Mouse (Mus musculus): Measurements from ENCODE around the gene Zfp319.

Gene Zfp319

DNA sequence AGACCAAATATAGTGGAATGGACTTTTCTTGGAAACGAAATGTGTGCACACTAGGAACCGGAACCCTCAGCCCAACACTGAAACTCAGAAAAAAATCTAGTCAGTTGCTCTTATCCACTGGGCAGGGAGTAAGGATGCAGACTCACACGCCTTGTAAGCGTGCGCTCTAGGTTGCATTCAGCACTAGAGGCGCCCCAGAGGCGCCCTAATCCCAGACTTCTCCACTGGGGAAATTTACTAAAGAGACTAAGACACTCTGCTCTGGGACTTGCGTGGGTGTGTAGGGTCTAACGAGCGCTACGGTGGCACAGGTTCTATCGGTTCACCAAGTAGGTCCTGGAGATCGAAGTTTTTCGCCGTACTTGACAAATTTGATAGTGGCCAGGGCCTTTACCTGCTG, 19.7 kb upstream of the Zfp319 start:
- DNase-seq (ENCODE audit: low spot score in 2 of 2): no peak

DNA sequence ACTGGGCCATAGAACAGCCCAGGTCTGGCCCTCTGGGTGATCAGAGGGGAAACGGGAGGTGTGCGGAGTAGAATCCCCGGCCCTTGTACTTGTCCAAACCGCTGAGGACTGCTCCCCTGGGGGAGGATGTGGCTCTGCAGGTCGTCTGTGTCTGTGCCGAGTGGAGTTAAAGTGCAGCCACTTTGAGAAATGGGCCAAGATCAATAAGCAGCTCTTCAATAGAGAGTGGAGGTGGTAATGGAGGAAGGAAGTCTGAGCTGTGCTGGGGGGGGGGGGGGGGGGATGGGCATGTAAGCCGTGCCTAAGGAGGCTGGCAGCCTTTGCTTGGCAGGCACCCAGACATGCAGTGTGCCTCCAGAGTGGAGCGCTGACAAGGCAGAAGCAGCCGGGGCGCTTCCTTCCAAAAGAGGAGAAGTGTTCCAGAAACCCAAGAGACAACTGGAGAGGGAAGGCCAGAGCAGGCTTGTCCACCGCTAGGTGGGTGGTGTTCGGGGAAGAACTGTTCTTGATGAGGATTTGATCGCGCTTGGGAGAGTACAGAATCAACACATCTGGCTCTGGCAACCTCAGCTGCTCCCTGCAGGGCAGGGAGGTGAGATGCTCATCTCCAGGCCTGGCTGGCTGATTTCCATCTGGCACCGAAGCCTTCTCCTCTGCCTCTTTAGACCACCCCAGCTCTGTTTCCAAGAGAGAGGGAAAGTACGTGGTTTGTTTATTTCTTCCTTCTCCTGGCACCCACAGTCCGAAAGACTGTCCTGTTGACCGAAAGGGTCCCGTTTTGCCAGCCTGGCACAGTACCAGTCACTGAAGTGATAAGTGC, 17.3 kb upstream of the Zfp319 start:
- DNase-seq (ENCODE audit: low spot score in 2 of 2): no peak

DNA sequence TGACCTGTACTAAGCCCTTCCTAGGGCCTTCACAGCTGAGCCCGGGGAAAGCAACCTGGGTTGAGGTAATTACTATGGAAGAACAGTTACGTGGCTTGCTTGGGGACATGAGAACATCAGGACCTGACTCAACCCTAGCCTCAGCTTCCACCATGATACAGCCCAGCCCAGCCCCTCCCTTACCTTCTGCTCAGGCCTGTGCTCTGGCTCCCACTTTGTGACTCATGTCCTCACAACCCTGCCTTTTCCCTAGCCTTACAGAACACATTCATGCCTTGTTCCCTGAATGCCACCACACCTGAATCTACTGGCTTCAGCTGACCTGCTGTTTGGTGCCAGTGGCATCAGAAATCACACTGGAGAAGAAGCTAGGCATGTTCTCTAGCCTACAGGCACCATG, 16.6 kb upstream of the Zfp319 start:
- no peak for DNase-seq (ENCODE audit: low spot score in 2 of 2)

DNA sequence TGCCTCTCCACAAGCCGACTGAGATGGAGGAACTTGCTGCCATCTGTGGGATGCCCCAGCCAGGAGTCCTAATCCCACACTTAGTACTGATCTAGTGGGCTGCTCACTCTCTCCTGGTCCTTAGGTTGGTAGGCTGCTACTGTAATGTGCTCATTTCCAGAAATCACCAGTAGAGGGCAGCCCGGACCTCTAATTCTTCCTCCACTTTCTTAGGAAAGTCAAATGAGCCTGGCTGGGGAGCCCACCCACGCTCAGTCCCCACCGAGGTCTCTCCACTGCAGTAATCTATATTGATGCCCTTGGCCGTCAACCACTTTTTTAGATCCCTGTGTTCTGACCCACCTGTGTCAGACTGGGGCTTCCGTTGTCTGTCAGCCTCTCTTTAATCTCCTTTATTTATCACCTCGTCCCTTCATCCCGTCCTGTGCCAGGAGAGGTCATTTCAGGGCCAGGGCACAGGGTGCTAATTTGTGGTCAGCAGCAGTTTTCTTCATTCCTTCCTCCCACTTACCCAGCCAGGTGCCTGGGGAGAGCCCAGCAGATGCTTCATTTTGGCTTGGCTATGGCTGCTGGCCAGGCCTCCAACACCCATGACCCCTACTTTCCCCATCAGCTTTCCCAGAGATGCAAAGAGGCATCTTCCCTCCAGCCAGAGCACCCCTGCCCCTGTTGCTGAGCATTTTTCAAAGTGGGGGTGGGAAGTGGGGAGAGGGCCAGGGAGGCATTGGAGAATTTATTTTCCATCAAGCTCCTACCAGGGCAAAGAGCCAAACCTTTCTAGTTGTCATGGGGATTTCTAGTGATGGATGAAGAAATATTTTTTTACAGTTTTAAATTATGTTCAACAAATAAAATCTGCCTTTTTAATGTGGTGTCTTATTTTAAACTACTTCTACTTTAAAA, 15.1 kb upstream of the Zfp319 start:
- peak in 1 of 2 experiments; percentile 45 for DNase-seq (ENCODE audit: low spot score in 2 of 2)

DNA sequence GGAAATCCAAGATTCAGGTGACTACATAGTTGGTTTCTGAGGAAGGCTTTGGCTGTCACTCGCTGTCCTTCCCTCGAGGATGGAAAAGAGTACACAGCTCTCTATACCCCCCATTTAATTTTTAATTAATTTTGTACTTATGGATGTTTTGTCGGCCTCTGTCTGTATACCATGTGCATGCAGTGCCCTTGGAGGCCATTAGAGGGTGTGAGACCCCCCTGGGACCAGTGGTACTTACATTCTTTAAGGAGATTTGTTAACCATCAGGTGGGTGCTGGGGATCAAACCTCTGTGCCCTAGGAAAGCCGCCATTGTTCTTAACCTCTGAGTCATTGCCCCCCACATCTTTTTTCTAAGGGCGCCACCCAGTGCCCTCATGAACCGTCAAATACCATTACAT, 12.9 kb upstream of the Zfp319 start:
- DNase-seq (ENCODE audit: low spot score in 2 of 2): no peak

DNA sequence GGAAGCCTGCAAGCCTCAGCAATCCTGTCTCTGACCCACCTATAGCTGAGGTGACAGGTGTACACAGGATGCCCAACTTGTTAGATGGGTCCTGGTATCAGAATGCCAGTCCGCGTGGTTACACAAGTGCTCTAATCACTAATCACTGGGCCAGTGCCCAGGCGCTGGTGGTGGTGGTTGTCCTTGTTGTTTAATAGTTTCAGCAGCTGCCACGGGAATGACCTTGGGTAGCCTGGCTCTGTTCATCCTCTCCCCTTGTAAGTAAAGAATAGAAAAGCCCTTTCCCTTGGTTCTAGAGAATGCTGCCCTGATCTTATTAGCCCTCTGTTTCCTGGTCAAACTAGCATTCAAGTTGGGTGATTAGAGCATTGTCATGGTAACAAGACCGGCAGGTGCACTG, 10.0 kb upstream of the Zfp319 start:
- peak in 1 of 2 experiments; percentile 42 for DNase-seq (ENCODE audit: low spot score in 2 of 2)

DNA sequence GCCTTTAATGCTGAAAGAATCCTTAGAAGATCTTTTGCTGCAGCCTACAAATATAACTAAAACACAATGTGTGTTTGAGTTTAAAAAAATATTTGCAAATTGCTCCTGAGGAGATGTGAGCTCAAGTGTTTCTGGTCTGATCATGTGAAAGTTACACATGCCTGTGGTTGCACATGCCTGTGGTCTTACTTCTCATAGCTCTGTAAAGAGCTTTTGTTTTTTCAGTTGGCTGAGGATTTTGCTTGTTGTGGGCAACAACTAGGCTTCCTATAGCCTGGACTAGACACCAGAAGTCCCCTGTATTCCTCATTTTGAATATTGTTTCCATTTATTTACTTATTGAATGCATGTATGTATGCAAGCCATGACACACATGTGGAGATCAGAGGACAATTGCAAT, 4.6 kb upstream of the Zfp319 start:
- no peak for DNase-seq (ENCODE audit: low spot score in 2 of 2)

DNA sequence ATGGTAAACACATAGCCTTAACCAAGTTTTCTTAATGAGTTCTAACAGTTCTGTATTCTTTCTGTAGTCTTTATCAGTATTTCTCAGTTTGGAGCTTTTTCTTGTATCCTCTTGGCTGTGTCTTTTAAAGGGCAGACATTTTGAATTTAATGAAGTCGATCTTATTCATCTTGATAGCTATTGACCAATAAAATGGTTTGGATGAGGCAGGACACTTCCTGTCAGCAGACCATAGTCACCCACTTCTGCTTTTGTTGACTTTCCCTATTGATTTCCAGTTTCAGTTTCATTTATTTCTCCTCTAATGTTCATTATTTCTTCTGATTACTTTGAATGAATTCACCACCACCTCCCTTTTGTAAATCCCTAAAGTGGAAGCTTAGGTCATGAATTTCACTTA, 4.0 kb upstream of the Zfp319 start:
- DNase-seq (ENCODE audit: low spot score in 2 of 2): no peak

DNA sequence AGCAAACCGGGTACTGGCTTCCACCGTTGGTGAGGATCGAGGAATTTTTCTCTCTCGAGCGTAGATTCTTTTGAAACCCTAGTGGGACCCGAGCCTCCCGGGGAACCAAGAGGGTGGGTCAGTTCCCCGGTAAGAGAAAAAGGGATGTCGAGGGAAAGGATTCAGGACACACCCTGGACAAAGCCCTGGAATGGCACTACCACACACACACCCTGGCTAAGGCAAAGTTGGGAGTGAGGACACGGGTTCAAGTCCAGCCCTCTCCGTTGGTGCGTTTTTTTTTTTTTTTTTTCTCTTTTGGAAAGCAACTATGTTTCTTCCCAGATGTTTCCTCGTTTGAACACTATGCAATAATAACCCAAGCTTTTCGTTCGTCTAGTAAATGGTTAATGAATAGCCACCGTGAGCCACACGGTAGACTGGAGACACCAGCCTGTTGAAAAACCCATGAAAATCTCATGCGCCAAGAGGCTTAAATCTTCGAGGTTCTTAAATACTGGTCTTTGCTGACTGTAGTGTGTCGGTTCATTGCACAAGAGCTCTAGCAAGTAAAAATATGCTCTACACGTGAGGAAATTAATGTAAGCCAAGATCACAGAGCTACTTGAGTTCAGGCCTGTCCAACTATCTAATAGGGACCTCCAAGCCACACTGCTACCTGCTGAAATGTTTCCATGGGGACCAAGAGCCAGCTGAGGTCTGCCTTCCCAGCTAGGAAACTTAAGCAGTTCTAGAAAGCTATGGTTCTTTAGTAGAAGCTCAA, 868 bp upstream of the Zfp319 start:
- DNase-seq (ENCODE audit: low spot score in 2 of 2): no peak

DNA sequence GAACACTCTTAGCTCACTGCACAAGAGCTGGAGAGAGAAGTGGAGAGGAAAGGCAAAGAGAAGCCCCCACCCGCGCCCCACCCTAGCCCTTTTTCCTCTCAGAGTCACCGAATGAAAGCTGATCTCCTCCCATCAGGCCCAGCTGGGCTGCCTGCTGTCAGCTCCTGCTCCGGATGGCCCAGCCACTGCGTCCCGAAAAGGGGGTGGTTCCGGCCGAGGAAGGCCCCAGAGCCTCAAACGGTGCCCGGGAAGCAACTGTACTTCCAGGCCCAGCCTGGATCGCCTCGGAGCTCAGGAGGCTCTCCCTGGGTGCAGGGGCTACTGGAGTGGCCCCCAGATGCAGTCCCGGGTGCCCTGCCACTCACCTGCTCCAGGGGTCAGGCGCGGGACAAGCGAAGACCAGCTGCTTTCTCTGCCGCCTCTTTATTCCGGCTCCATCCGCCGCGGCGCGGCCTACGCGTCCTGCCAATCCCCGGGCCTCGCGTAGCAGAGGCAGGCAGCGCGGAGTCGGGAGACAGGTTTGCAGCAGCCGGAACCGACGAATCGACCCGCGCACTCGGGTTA, 512 bp downstream of the Zfp319 start:
- DNase-seq (ENCODE audit: low spot score in 2 of 2): peak in 1 of 2 experiments; percentile 46

DNA sequence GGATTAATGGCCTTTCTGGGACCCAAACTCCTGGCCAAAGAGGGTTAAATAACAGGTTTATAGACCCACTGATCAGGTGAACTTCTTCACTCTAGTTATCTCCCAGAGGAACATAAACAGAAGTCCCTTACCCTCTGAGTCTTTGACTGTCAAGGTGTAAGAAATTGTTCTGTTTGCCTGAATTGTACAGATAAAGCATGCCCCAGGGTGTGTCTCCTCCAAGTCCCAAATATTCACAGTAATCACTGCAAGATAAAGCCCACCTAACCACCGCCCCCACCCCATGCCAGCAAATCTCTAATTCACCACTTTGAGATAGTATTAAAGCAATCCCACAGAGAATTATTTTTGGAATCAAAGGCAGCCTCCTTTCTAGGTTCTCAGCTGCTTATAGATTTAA, 1.4 kb downstream of the Zfp319 start:
- DNase-seq (ENCODE audit: low spot score in 2 of 2): no peak

DNA sequence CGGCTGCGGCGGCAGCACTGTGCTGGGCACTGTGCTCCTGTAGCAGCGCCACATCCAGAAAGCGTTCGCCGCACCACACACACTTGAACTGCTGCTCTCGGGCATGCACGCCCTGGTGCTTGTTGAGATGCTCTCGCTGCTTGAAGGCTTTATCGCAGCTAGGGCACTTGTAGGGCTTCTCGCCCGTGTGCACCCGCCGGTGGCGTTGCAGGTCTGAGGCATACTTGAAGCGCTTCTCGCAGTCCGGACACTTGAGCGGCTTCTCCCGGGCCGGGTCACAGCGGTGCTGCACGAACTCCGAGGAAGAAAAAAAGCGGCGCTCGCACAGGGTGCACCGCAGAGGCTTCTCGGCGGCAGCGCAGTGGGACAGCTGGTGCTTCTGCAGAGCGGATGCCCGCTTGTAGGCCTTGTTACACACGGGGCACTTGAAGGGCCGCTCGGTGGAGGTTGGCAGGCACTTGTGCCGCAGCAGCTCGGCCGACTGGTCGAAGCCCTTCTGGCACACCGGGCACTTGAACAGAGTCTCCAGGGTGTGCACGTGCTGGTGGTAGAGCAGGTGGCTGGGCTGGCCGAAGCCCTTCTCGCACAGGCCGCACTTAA, 3.8 kb downstream of the Zfp319 start:
- no peak for DNase-seq (ENCODE audit: low spot score in 2 of 2)

DNA sequence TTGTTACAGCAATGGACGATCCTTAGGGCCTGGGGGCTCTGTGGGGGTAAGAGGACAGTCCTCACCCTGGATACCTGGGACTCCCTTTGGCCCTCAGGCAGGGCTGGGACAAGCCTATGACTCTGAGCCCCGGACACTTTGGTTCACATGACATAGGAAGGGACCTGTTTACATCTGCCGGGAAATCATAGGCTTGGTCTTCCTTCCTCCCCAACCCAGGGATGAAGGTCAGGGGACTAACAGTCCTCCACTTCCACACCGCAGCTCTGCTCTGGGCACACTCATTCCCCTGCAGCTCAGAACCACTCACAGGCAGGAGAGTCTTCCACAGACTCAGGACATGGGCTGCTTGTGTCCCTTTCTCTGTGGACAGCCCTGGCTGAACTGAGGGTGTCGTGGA, 4.9 kb downstream of the Zfp319 start:
- no peak for DNase-seq (ENCODE audit: low spot score in 2 of 2)

DNA sequence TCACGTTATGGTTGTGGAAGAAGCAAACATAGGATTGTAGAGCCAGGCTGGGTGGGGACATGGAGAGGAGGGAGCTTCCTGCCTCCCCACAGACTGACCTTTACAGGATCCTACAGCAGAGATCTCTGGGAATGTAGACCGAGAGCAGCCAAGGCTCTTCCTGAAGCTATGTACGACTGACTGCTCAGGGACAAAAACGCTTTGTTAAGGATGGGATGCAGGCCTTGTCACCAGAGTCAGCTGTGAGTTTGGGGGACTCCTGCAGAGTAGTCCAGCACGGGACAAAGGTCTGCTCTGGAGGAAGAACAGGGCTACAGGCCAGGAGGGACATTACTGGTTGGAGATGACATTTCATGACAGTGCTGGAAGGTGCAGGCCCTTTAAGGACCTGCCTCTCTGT, 7.1 kb downstream of the Zfp319 start:
- no peak for DNase-seq (ENCODE audit: low spot score in 2 of 2)

DNA sequence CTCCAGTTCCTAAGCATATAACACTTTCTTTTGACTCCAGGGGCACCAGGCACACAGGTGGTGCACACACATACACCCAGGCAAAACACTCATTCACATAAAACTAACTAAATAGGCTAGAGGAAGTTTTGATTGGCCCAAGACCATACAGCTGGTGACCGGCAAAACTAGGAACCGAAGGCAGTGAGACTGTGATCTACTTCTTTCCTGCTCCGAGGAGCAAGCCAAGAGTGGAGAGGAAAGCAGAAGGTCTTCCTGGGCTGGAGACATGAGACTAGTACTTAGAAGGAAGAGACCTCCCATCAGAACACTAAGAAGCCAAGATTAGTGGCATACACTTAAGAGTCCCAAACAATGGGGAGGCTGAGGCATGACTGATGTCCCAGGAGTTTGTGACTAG, 8.5 kb downstream of the Zfp319 start:
- DNase-seq (ENCODE audit: low spot score in 2 of 2): no peak

DNA sequence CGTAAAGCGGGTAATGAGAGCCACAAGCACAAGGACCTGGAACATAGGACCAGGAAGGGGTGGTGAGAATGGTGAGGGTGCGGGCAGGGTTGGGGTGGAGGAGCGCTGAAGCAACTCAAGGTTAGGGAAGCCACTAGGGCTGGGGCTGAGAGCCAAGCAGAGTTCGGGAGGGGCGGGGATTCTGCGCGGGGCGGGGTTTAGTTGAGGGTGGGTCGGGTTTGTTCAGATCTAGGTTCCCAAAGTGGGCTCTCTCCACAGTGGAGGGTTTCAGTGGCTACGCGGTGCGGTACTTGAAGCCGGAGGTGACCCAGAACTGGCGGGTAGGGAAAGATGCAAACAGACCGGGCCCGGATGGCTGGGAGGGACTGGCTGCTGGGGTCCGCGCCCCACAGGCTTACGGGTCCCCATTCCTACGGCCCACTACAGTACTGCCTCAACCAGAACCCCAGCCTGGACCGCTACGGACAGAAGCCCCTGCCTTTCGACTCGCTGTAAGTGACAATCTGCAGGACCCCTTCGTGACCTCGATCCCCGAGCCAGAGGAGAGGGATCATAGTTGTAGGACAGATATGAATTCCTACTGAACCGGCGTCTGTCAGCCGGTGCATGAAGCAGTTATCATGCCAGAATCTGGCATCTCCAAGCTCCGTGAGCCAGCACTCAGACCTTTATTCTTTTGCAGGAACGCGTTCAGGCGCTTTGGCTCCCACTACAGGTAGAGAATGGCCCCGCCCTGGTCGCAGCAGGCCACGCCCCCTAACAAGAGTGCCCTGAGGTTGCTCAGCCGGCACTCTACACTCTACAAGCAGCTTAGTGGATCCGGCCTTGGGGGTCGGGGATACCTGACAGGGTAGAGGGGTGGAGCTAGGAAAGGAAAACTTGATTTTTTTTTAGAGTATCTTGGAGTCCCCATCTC, 11.3 kb downstream of the Zfp319 start:
- peak; percentile 56 to 77 for DNase-seq (ENCODE audit: low spot score in 2 of 2)

DNA sequence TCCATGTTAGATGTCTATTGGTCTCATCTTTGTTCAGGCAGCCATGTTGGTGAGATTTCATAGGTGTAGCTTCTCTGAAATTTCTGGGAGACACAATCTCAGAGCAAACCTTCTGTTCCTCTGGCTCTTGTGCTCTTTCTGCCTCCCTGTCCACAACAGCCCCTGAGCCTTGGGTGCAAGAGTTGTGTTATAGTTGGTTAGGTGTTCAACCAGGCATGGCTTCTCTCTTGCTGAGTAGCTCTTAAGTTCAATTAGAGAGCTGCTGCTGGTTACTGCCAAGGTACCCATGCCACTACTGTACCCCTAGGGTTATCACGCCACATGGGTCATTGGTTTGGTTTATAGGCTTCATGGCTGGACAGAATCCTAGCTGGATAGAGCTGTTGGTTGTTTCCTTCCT, 16.4 kb downstream of the Zfp319 start:
- DNase-seq (ENCODE audit: low spot score in 2 of 2): no peak

DNA sequence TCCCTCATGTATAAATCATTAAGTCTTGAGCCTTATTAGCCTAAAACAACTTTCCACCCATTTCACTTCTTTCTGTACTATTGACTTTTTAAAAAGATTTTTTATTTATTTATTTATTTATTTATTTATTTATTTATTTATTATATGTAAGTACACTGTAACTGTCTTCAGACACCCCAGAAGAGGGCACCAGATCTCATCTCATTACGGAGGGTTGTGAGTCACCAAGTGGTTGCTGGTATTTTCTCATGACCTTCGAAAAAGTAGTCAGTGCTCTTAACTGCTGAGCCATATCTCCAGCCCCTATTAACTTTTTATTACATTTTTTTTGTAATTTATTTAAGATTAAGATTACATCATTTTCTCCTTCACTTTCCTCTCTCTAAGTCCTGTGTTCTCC, 17.0 kb downstream of the Zfp319 start:
- no peak for DNase-seq (ENCODE audit: low spot score in 2 of 2)

DNA sequence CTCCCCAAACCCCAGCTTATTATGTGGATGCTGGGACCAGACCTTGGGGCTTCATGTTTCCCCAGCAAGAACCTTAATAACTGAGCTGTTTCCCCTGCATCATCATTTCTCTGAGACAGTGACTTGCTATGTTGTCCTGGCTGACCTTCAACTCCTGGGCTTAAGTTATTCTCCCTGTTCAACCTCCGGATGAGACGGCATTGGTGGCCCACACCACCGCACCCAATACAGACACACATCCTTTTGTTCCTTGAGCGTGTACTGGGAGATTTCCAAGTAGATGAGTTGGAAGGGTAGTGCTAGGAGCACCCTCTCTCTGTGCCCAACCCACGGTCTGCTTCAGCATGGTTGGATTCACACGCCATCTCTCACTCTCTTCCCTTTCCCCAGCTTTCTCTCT, 17.9 kb downstream of the Zfp319 start:
- DNase-seq (ENCODE audit: low spot score in 2 of 2): no peak

DNA sequence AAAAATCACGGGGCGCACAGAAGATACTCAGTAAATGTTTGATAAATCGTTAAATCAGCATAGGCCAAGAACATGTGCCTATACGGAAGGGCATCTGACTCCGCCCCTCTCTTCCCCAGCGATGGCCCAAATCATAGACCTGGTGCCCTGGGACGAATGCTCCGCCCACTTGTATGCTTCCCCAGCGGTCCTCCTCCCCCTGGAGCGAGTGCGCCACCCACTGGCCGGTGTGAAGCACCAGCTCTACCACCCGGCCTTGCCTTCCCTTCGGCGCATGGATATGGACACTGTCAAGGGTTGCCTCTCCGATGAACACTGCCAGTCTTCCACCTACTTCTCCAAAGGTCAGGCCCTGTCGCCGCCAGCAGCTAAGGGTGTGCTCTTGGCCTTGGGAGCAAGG, 18.9 kb downstream of the Zfp319 start:
- no peak for DNase-seq (ENCODE audit: low spot score in 2 of 2)
